Mouse (Mus musculus): ENCODE measurements around the gene Wdr77. TPM values are rescaled to one million over a fixed set of nuclear protein-coding genes. Genes with fewer than 3 reads are reported as not detected.
"Not testable (repeated sequence)": the region's sequence is repeated elsewhere in the genome, so short reads cannot be mapped to it uniquely, and the experiment has no call there.

Gene Wdr77
- polyA plus RNA-seq (2014; fragmentation: Nextera tagmentation; extraction: Ambion mirVana): 117 and 127 TPM in 2 replicates

GRCm38 (mm10) chr3:105958974-105959580, at the start of gene Wdr77:
Wdr77 (plus strand) TSS chr3:105959369.
- under 1% methylated on average over 52 of the region's 52 CpGs for WGBS
- Histone ChIP-seq H3K4me1 (ENCODE audit: control insufficient read depth, insufficient read depth, low read length) (no peaks in the 10 kb centered on the region), H3K27ac (replicated peaks; ENCODE audit: low read depth, low read length) (peak within 1 kb of the TSS; percentile 6; the same call in 1 of the 2 replicates), H3K9ac (replicated peaks; ENCODE audit: low read length) (peak within 1 kb of the TSS; percentile 81), H3K4me2 (ENCODE audit: low read depth, low read length) (peak within 1 kb of the TSS; percentile 65), H3K9me3 (replicated peaks; ENCODE audit: control insufficient read depth, low read length) (no peaks in the 10 kb centered on the region), H3K36me3 (replicated peaks; ENCODE audit: control insufficient read depth, insufficient read depth, low read depth, low read length) (peaks cover 5% of the 10 kb centered on the region; the same call in 1 of the 2 replicates), H3K4me3 (ENCODE audit: low read depth, low read length) (peak within 1 kb of the TSS; percentile 82), H3K27me3 (ENCODE audit: control insufficient read depth, insufficient read depth, low read length) (no peaks in the 10 kb centered on the region)
- ATAC-seq (replicated peaks; ENCODE audit: insufficient number of reproducible peaks, low FRiP score, low TSS enrichment, low read depth) (peak; percentile 96), DNase-seq (ENCODE audit: low spot score) (peak; percentile 99)

- no peaks in the 10 kb centered on the region for H3K9me3 ChIP-seq (replicated peaks; ENCODE audit: control insufficient read depth, low read length)
- 83% methylated on average over 11 of the region's 11 CpGs for WGBS
Measured at GRCm38 (mm10) chr3:105910519-105911190, 48.5 kb upstream of the Wdr77 start.

GRCm38 (mm10) chr3:105912097-105912880, 46.9 kb upstream of the Wdr77 start:
- no peaks in the 10 kb centered on the region for H3K4me1 ChIP-seq (ENCODE audit: control insufficient read depth, insufficient read depth, low read length)
- no peaks in the 10 kb centered on the region for H3K27me3 ChIP-seq (ENCODE audit: control insufficient read depth, insufficient read depth, low read length)
- 77% methylated on average over 9 of the region's 9 CpGs for WGBS
- H3K27ac ChIP-seq (replicated peaks; ENCODE audit: low read depth, low read length): no peak overlapping the region
- DNase-seq (ENCODE audit: low spot score): no peak
- no peak overlapping the region for H3K9ac ChIP-seq (replicated peaks; ENCODE audit: low read length)
- no peaks in the 10 kb centered on the region for H3K9me3 ChIP-seq (replicated peaks; ENCODE audit: control insufficient read depth, low read length)
- H3K4me3 ChIP-seq (ENCODE audit: low read depth, low read length): no peak overlapping the region
- H3K36me3 ChIP-seq (replicated peaks; ENCODE audit: control insufficient read depth, insufficient read depth, low read depth, low read length): no peaks in the 10 kb centered on the region
- H3K4me2 ChIP-seq (ENCODE audit: low read depth, low read length): no peak overlapping the region
- ATAC-seq (replicated peaks; ENCODE audit: insufficient number of reproducible peaks, low FRiP score, low TSS enrichment, low read depth): no peak

More at GRCm38 (mm10) chr3:105910519-105911190, 48.5 kb upstream of the Wdr77 start:
- DNase-seq (ENCODE audit: low spot score) (no peak), ATAC-seq (replicated peaks; ENCODE audit: insufficient number of reproducible peaks, low FRiP score, low TSS enrichment, low read depth) (no peak)
- Histone ChIP-seq H3K27me3 (ENCODE audit: control insufficient read depth, insufficient read depth, low read length) (no peaks in the 10 kb centered on the region), H3K4me1 (ENCODE audit: control insufficient read depth, insufficient read depth, low read length) (no peaks in the 10 kb centered on the region), H3K4me3 (ENCODE audit: low read depth, low read length) (no peak overlapping the region), H3K4me2 (ENCODE audit: low read depth, low read length) (no peak overlapping the region), H3K9ac (replicated peaks; ENCODE audit: low read length) (no peak overlapping the region), H3K36me3 (replicated peaks; ENCODE audit: control insufficient read depth, insufficient read depth, low read depth, low read length) (no peaks in the 10 kb centered on the region), H3K27ac (replicated peaks; ENCODE audit: low read depth, low read length) (no peak overlapping the region)

- Histone ChIP-seq H3K4me1 (ENCODE audit: control insufficient read depth, insufficient read depth, low read length) (no peaks in the 10 kb centered on the region), H3K9ac (replicated peaks; ENCODE audit: low read length) (no peak overlapping the region), H3K27me3 (ENCODE audit: control insufficient read depth, insufficient read depth, low read length) (no peaks in the 10 kb centered on the region), H3K4me3 (ENCODE audit: low read depth, low read length) (no peak overlapping the region), H3K9me3 (replicated peaks; ENCODE audit: control insufficient read depth, low read length) (no peaks in the 10 kb centered on the region), H3K4me2 (ENCODE audit: low read depth, low read length) (no peak overlapping the region), H3K27ac (replicated peaks; ENCODE audit: low read depth, low read length) (no peak overlapping the region), H3K36me3 (replicated peaks; ENCODE audit: control insufficient read depth, insufficient read depth, low read depth, low read length) (no peaks in the 10 kb centered on the region)
- no peak for ATAC-seq (replicated peaks; ENCODE audit: insufficient number of reproducible peaks, low FRiP score, low TSS enrichment, low read depth)
- DNase-seq (ENCODE audit: low spot score): no peak
- WGBS: 73% methylated on average over 10 of the region's 10 CpGs
Measured at GRCm38 (mm10) chr3:105913839-105914681, 45.1 kb upstream of the Wdr77 start.

- 27% methylated on average over 1 of the region's 1 CpGs for WGBS
- H3K27me3 ChIP-seq (ENCODE audit: control insufficient read depth, insufficient read depth, low read length): no peaks in the 10 kb centered on the region
- no peak for ATAC-seq (replicated peaks; ENCODE audit: insufficient number of reproducible peaks, low FRiP score, low TSS enrichment, low read depth)
Measured at GRCm38 (mm10) chr3:105915281-105915680, 43.9 kb upstream of the Wdr77 start.

GRCm38 (mm10) chr3:105916455-105916854, 42.7 kb upstream of the Wdr77 start:
- not testable (repeated sequence) for H3K27ac ChIP-seq (replicated peaks; ENCODE audit: low read depth, low read length); H3K9me3 ChIP-seq (replicated peaks; ENCODE audit: control insufficient read depth, low read length); H3K9ac ChIP-seq (replicated peaks; ENCODE audit: low read length); ATAC-seq (replicated peaks; ENCODE audit: insufficient number of reproducible peaks, low FRiP score, low TSS enrichment, low read depth); DNase-seq (ENCODE audit: low spot score); H3K4me2 ChIP-seq (ENCODE audit: low read depth, low read length); H3K4me3 ChIP-seq (ENCODE audit: low read depth, low read length); H3K36me3 ChIP-seq (replicated peaks; ENCODE audit: control insufficient read depth, insufficient read depth, low read depth, low read length); H3K27me3 ChIP-seq (ENCODE audit: control insufficient read depth, insufficient read depth, low read length); H3K4me1 ChIP-seq (ENCODE audit: control insufficient read depth, insufficient read depth, low read length)

More at GRCm38 (mm10) chr3:105915281-105915680, 43.9 kb upstream of the Wdr77 start:
- Histone ChIP-seq H3K4me3 (ENCODE audit: low read depth, low read length) (no peak overlapping the region), H3K4me1 (ENCODE audit: control insufficient read depth, insufficient read depth, low read length) (no peaks in the 10 kb centered on the region), H3K9me3 (replicated peaks; ENCODE audit: control insufficient read depth, low read length) (no peaks in the 10 kb centered on the region), H3K9ac (replicated peaks; ENCODE audit: low read length) (no peak overlapping the region), H3K27ac (replicated peaks; ENCODE audit: low read depth, low read length) (no peak overlapping the region), H3K4me2 (ENCODE audit: low read depth, low read length) (no peak overlapping the region), H3K36me3 (replicated peaks; ENCODE audit: control insufficient read depth, insufficient read depth, low read depth, low read length) (no peaks in the 10 kb centered on the region)
- no peak for DNase-seq (ENCODE audit: low spot score)

- Histone ChIP-seq H3K27ac (replicated peaks; ENCODE audit: low read depth, low read length) (no peak overlapping the region), H3K4me2 (ENCODE audit: low read depth, low read length) (no peak overlapping the region), H3K4me1 (ENCODE audit: control insufficient read depth, insufficient read depth, low read length) (no peaks in the 10 kb centered on the region), H3K36me3 (replicated peaks; ENCODE audit: control insufficient read depth, insufficient read depth, low read depth, low read length) (no peaks in the 10 kb centered on the region), H3K9ac (replicated peaks; ENCODE audit: low read length) (no peak overlapping the region), H3K9me3 (replicated peaks; ENCODE audit: control insufficient read depth, low read length) (no peaks in the 10 kb centered on the region), H3K27me3 (ENCODE audit: control insufficient read depth, insufficient read depth, low read length) (no peaks in the 10 kb centered on the region), H3K4me3 (ENCODE audit: low read depth, low read length) (no peak overlapping the region)
- ATAC-seq (replicated peaks; ENCODE audit: insufficient number of reproducible peaks, low FRiP score, low TSS enrichment, low read depth): no peak
- DNase-seq (ENCODE audit: low spot score): no peak
- 58% methylated on average over 10 of the region's 10 CpGs for WGBS
Measured at GRCm38 (mm10) chr3:105917656-105918354, 41.4 kb upstream of the Wdr77 start.

Data from embryonic facial prominence, embryonic 11.5 days (tissue).